Mouse (Mus musculus) G1E (cell line): ENCODE results near the gene Grhl1. TPM values are rescaled to one million over a fixed set of nuclear protein-coding genes. Genes with fewer than 3 reads are reported as not detected.
"Not testable (repeated sequence)": the region's sequence is repeated elsewhere in the genome, so short reads cannot be mapped to it uniquely, and the experiment has no call there.

Experiments used
- ATAC-seq: 2 replicates; pipeline ENCODE4 v1.8.0; 2016; ENCODE audit warnings: mild to moderate bottlenecking; ENCODE audit not compliant: insufficient number of reproducible peaks, poor library complexity, low FRiP score, severe bottlenecking; ENCODE audit errors: extremely low read depth
- DNase-seq: peaks from one replicate; pipeline ENCODE4 v3.0.0; 2012; ENCODE audit warnings: low spot score
- H3K27me3 ChIP-seq: 2 replicates; pipeline ENCODE4 v1.6.1; 2012; ENCODE audit warnings: mild to moderate bottlenecking, low read length, inconsistent platforms; ENCODE audit not compliant: insufficient read depth
- H3K36me3 ChIP-seq: replicated peaks from 2 replicates; pipeline ENCODE3; 2012; ENCODE audit warnings: mild to moderate bottlenecking, inconsistent platforms
- H3K4me1 ChIP-seq: 2 replicates; pipeline ENCODE4 v1.6.1; 2012; ENCODE audit warnings: low read depth, low read length, inconsistent platforms, mixed read lengths; ENCODE audit not compliant: insufficient read depth
- H3K4me3 ChIP-seq: 2 replicates; pipeline ENCODE4 v1.5.1; 2012; ENCODE audit warnings: low read depth, mild to moderate bottlenecking, inconsistent platforms, low read length, moderate library complexity, mixed read lengths
- H3K9me3 ChIP-seq: replicated peaks from 2 replicates; pipeline ENCODE4 v1.6.1; 2012; ENCODE audit warnings: inconsistent platforms
- CTCF ChIP-seq: IDR thresholded peaks from 2 replicates; pipeline ENCODE4 v1.5.1; 2012; ENCODE audit warnings: low read depth, low read length, inconsistent platforms, mixed read lengths
- GATA1 ChIP-seq: IDR thresholded peaks from 2 replicates; pipeline ENCODE4 v1.6.1; 2012; ENCODE audit warnings: borderline replicate concordance, low read length, inconsistent platforms, mixed read lengths
- GATA2 ChIP-seq: IDR thresholded peaks from 2 replicates; pipeline ENCODE4 v1.6.1; 2012; ENCODE audit warnings: low read depth, low read length, inconsistent platforms, borderline replicate concordance
- POLR2AphosphoS5 ChIP-seq: IDR thresholded peaks from 2 replicates; pipeline ENCODE4 v1.6.1; 2012; ENCODE audit warnings: low read depth, low read length, inconsistent platforms; ENCODE audit not compliant: insufficient replicate concordance
- TAL1 ChIP-seq: conservative IDR thresholded peaks from 2 replicates; pipeline ENCODE4 v1.6.1; 2012; ENCODE audit warnings: low read depth, low read length, inconsistent platforms, mixed read lengths
- polyA plus RNA-seq: library from polyadenylated mRNA; stranded (reverse); fragments of >175 nt; gene quantifications from 2 replicates; pipeline ENCODE4 v1.2.3, GENCODE M21; 2012
- total RNA-seq, 2 experiments: library from RNA; stranded (forward) in 1 of 2; stranded (reverse) in 1 of 2; fragments of 200-1000 nt in 1 of 2; fragments of >200 nt in 1 of 2; fragmentation: Nextera tagmentation in 1 of 2; gene quantifications; 2 replicates each; pipeline ENCODE4 v1.2.3; 2014 to 2017

Gene Grhl1
- total and polyA plus RNA-seq, 3 experiments, result 0.57 to 2.1 (median 2.0) TPM

DNA sequence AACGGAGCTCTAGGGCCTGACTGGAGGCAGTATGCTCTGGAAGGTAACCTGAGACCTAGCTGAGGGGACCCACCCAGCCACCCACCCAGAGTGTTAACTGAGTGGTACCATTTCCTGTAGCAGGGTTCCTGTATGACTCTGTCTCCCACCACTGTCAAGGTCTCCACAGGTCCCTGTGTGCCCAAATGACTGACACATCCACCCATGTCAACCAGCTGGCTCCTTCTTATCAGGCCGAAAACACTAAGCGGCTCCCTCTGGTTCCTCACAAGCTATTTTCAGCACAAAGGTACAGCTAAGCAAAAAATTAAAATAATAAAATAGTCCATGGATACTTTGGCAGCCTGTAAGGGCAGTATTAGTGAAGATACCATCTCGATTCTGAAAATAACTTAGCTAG, 62.1 kb downstream of the Grhl1 start:
- no peaks in the 10 kb centered on the region for H3K27me3 ChIP-seq
- no peak overlapping the region for H3K4me3 ChIP-seq
- no peak for DNase-seq
- peaks cover 59% of the 10 kb centered on the region for H3K4me1 ChIP-seq
- no peak for ATAC-seq
- TF ChIP-seq GATA1, result no peak
- no peak for TF ChIP-seq POLR2AphosphoS5
- TF ChIP-seq TAL1, result no peak
- no peak for TF ChIP-seq CTCF
- no peak for TF ChIP-seq GATA2
- no peaks in the 10 kb centered on the region for H3K36me3 ChIP-seq
- no peaks in the 10 kb centered on the region for H3K9me3 ChIP-seq

DNA sequence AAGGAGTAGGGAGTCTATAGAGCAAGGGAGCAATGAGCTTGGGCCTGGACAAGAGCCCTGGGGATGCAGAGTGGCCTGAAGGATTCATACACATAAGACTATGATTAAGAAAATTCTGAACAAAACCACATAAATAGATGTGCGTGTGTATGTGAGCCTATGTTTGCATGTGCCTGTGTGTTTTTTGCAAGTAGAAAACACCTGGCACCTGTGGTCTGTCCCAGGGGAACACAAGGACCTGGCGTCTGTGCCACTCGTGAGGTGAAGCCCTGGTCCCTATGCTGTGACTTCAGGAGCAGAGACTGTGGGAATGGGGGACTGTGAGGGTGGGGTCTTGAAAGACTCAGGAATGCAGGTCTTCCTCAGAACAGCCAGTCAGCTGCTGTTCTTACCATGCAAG, 62.6 kb downstream of the Grhl1 start:
- Histone ChIP-seq H3K9me3 (no peaks in the 10 kb centered on the region), H3K27me3 (no peaks in the 10 kb centered on the region), H3K36me3 (no peaks in the 10 kb centered on the region), H3K4me1 (peaks cover 59% of the 10 kb centered on the region), H3K4me3 (no peak overlapping the region)
- DNase-seq (no peak), ATAC-seq (no peak)
- no peak for TF ChIP-seq POLR2AphosphoS5
- no peak for TF ChIP-seq GATA2

- not testable (repeated sequence) for H3K36me3 ChIP-seq, H3K27me3 ChIP-seq, ATAC-seq, H3K9me3 ChIP-seq, H3K4me3 ChIP-seq, DNase-seq
- peaks cover 54% of the 10 kb centered on the region for H3K4me1 ChIP-seq
These were observed 66.7 kb downstream of the Grhl1 start for GRCm38 (mm10) chr12:24638787-24639186.

- DNase-seq, result no peak
- Histone ChIP-seq H3K4me1 (peaks cover 71% of the 10 kb centered on the region), H3K27me3 (no peaks in the 10 kb centered on the region), H3K4me3 (peak overlapping the region; percentile 25; the same call in 1 of the 2 replicates), H3K36me3 (no peaks in the 10 kb centered on the region), H3K9me3 (no peaks in the 10 kb centered on the region)
- no peak for ATAC-seq
- TF ChIP-seq POLR2AphosphoS5, result no peak
- TF ChIP-seq CTCF, result no peak
- TF ChIP-seq TAL1, result no peak
- TF ChIP-seq GATA1, result no peak
- no peak for TF ChIP-seq GATA2
These were observed 70.3 kb downstream of the Grhl1 start for GRCm38 (mm10) chr12:24642370-24642802.

DNA sequence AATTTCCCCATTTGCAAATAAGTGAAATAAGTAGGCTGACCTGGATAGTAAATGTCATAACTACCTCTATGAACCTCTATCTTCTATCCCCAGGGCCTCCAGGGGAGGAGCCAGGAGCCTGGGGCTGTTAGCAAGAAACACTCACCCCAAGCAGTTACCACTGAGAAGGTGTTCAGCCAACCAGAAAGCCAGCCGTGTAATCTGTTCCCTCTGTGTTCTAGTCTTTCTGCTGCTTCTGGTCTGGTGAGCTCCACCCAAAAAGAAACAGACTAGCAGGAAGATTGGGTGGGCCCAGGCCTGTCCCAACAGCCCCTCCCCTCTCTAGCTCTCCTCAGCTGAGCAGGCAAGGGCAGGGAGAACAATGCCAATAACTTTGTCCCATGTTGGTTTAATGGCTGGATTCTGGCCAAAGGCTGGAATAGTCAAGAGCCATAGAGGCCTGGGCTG, 72.1 kb downstream of the Grhl1 start:
- Histone ChIP-seq H3K4me1 (peaks cover 84% of the 10 kb centered on the region), H3K27me3 (no peaks in the 10 kb centered on the region), H3K36me3 (no peaks in the 10 kb centered on the region), H3K9me3 (no peaks in the 10 kb centered on the region), H3K4me3 (peak overlapping the region; percentile 34; the same call in 1 of the 2 replicates)
- TF ChIP-seq CTCF (no peak), POLR2AphosphoS5 (no peak), GATA2 (no peak), TAL1 (peak; percentile 74)
- peak; percentile 95 for DNase-seq
- ATAC-seq, result peak; percentile 84

DNA sequence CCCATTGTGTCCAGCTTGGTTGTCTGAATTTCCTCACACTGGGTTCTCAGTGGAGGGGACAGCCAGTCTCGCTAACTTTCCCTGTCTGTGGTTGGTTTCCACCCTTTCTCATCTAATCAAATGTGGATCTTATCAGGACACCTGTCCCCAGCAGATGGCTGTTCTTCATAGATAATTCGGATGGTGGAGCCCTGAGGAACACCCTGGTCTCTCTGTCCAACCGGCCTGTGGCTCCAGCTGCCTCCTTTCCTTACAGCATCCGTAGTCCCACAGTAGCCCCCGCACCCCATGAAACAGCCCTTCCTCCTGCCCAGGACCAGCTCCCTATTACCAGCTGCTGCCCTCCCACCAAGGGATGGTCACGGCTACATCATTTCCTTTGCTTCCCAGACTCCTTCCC, 73.8 kb downstream of the Grhl1 start:
- DNase-seq, result peak; percentile 57
- ATAC-seq, result peak; percentile 51
- H3K36me3 ChIP-seq, result no peaks in the 10 kb centered on the region
- TF ChIP-seq GATA1, result no peak
- TF ChIP-seq TAL1, result peak; percentile 90
- TF ChIP-seq POLR2AphosphoS5, result no peak
- TF ChIP-seq GATA2, result peak; percentile 24; the same call in 1 of the 2 replicates
- TF ChIP-seq CTCF, result no peak
- H3K4me3 ChIP-seq, result peak overlapping the region; percentile 56; the same call in 1 of the 2 replicates
- no peaks in the 10 kb centered on the region for H3K27me3 ChIP-seq
- H3K4me1 ChIP-seq, result peaks cover 90% of the 10 kb centered on the region
- H3K9me3 ChIP-seq, result no peaks in the 10 kb centered on the region

DNA sequence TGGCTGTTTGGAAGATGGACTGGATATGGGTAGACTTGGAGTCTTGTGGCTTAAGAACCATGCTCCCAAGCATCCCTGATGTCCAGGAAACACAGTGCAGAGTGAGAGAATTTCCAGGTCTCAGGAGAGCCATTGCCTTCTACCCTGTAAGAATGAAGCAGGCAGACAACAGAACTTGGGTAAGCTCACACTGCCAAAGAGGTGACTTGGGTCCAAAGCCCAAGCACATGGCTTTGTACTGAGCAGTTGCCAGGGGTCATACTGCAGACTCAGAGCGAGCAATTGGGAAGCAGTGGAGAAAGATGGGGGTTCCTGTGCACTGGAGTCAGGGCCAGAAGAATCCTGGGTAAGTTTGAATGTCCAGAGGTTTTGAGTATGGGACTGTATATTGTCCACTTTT, 76.0 kb downstream of the Grhl1 start:
- Histone ChIP-seq H3K4me3 (no peak overlapping the region), H3K27me3 (no peaks in the 10 kb centered on the region), H3K9me3 (no peaks in the 10 kb centered on the region), H3K36me3 (peaks cover 5% of the 10 kb centered on the region), H3K4me1 (peaks cover 83% of the 10 kb centered on the region)
- TF ChIP-seq GATA2 (no peak), GATA1 (no peak), TAL1 (no peak), CTCF (no peak), POLR2AphosphoS5 (no peak)
- DNase-seq (no peak), ATAC-seq (no peak)
